Mouse (Mus musculus) heart, adult 18-20 months (tissue): ENCODE data around the gene 9430038I01Rik. TPM values are rescaled to one million over a fixed set of nuclear protein-coding genes. Genes with fewer than 3 reads are reported as not detected.
A peak's percentile ranks its signal among the peaks of the same experiment; 100 is the strongest.
"Not testable (repeated sequence)": the region's sequence is repeated elsewhere in the genome, so short reads cannot be mapped to it uniquely, and the experiment has no call there.

Experiments used
- DNase-seq, 2 experiments: peaks; one replicate each; pipeline ENCODE4 v3.0.0; 2021 to 2022; ENCODE audit warnings: mixed read lengths in 1 of 2
- long read RNA-seq, 2 experiments: library from polyadenylated mRNA; stranded (forward); transcript quantifications; one replicate each; pipeline ENCODE4 v2.0.0; 2021
- total RNA-seq, 2 experiments: library from RNA; stranded (reverse); gene quantifications; 2 replicates each; pipeline ENCODE4 v1.2.3; 2021

The 9430038I01Rik gene
- 1 to 10 TPM; 6.9 to 7.3 TPM for total RNA-seq
- long read RNA-seq, experiment 1, transcript 9430038I01Rik-201 (4 exons, 1,126 nt): major isoform, 5 of 8 reads
- long read RNA-seq, experiment 1, partial matches to known transcripts: 0 of 8 reads
- long read RNA-seq, experiment 1, other reads (novel, unspliced or antisense): 3 of 8 reads
- long read RNA-seq, experiment 2, transcript 9430038I01Rik-201 (4 exons, 1,126 nt): major isoform, 6 of 8 reads
- long read RNA-seq, experiment 2, partial matches to known transcripts: 2 of 8 reads
- long read RNA-seq, experiment 2, other reads (novel, unspliced or antisense): 0 of 8 reads

DNA sequence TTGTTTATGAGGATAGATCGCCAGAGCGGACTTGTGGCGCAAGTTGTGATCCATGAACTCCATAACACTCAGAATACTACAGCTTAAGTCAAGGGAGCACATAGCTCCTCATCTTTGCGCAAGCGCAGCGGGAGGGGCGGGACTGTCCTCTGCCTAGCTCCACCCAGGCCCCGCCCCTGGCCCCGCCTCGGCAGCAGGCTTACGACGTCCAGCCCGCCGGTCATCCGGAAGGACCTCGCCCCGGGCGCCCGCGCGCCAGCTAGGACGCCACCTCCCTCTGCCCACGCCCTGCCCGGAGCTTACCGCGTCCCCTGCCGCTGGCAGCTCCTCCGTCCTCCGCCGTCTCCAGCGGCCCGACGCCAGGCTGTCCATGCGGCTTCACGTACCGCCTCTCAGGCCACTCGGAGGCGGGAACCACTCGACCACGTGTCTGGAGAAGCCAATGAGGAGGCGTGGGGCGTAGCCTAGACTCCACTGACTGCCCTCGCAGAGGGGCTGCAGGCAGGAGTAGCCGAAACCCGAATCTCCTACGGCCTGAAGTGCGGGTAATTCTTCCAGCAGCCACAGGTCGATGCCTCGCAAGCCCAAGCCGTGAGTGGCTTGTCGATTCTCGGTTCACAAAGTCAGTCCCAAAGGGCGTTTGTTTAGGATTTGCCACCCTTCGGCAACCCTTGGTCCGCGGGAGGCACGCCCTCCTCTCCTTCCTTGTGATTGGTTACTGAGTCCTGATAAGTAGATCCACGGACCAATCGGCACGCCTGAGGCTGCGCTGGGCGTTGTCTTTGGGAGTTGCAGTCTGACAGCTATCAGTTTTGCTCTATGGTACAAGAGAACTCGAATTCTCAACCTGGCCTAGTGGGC, at the start of gene 9430038I01Rik:
Gene 9430038I01Rik (minus strand): TSS at position 426 of the 861 bp plus-strand sequence.
- DNase-seq: peak; percentile 98

DNA sequence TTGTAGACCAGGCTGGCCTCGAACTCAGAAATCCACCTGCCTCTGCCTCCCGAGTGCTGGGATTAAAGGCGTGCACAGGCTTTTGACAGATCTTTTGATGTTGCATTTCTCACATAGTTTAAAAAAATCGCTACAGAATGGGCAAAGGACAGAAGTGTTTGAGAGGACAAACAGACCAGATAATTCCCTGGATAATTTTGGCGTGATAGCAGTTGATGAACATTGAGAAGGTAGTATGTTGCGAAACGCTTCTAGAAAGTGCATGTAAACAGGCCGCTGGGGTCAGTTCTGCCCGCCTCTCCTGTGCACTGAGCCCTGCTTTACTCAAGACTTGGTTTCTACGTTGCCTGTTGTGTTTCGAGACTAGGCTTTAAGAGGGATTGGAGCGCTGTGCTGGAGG, 34.8 kb upstream of the 9430038I01Rik start:
- no peak for DNase-seq

DNA sequence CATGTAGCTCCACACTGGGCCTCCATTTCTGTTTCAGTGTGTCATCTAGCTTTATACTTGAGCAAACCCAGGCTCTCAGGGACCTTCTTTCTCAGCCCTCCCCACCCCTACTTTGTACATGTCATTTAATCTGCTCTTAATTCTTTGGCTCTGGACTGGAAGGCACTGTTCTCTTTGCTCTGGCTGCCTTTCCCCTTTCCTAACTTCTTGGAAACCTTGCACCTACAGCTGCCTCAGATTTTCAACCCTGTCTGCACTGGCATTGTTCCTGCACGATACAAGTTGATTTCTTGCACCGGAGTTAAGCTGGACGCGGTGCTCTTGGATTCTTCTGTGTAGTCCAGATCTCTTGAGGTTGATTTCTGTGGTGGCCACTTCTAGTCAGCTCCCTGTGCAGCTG, 32.4 kb upstream of the 9430038I01Rik start:
- peak; percentile 28 to 62 for DNase-seq

DNA sequence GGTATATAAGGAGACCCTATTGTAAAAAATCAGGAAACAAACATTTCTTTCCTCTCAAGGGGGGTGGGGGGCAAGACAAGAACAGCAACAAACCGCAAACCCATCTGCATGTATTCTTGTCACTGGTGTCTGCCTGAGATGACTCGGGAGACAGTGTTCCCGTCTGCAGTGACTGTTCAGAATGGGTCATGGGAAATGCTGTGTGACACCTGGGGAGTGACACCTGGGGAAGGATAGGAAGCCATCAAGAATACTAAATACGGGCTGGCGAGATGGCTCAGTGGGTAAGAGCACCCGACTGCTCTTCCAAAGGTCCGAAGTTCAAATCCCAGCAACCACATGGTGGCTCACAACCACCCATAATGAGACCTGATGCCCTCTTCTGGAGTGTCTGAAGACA, 28.4 kb upstream of the 9430038I01Rik start:
- DNase-seq: not testable (repeated sequence)

DNA sequence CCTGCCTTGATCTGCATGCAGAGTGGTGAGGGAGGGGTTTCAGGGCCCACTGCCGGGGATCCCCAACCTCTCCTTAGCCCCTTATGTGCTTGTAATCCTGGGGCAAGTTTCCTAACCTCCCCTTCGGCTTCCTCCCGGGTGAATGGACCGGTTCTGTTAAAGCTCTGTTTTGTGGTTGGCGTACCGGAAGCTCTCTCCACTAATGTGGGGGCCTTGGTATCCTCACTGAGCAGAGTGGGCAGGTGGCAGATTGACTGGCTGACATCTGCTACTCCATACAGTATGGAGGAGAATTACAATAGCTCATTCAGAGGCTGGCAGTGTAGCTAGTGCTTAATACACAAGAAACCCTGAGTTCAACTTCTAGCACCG, 27.6 kb upstream of the 9430038I01Rik start:
- DNase-seq: peak; percentile 10 to 23

DNA sequence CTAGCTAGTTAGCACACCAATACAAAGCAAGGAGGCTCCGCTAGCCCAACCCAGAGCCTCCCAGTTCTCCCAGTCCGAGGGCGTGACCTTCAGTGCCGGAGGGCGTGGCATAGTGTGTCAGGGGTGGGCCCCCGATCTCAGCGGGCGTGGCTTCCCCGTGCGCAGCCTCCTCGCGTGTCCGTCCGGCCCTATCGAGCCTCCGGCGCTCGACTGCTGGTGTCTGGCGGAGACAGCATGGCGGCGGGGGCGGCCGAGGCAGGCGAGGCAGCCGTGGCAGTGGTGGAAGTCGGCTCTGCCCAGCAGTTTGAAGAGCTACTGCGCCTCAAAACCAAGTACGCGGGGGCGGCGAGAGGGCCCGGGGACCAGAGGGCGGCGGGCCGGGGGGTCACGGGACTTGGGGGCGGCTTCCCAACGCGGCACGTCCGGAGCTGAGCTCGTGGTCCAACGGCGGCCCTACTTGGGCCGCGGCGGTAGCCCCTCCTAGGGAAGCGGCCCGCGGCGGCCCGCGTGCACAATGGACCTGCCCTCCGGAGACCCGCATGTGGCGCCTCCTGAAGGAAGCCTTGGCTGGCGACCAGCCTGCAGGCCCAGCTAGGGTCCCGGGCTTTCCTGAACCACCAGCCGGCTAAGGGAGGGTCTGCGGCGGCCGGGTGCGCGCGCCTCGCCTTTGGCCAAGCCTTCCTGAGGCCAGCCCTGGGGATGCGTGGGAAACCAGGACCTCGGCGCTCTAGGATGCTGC, 27.0 kb upstream of the 9430038I01Rik start, which contains the start of gene Glrx3:
Gene Glrx3 (plus strand): TSS at position 175 of the 739 bp plus-strand sequence.
- DNase-seq: peak; percentile 98 to 99

DNA sequence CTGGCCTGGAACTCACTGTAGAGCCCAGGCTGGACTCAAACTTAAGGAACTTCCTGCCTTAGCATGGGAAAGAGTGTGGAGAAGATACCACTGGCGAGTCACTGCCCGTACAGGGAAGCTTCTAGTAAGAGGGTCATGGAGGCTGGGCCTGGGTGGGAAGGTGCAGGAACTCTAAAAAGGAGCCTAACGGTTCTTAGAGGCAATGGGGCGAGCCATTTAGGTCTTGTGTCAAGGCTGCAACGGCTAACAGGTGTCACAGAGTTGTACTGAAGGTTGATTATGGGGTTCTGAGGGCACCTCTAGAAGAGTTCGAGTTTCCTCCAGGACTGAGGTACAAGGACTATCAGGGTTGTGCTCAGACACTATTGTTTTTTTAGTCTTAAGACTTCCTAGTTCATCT, 26.3 kb upstream of the 9430038I01Rik start:
- no peak for DNase-seq

DNA sequence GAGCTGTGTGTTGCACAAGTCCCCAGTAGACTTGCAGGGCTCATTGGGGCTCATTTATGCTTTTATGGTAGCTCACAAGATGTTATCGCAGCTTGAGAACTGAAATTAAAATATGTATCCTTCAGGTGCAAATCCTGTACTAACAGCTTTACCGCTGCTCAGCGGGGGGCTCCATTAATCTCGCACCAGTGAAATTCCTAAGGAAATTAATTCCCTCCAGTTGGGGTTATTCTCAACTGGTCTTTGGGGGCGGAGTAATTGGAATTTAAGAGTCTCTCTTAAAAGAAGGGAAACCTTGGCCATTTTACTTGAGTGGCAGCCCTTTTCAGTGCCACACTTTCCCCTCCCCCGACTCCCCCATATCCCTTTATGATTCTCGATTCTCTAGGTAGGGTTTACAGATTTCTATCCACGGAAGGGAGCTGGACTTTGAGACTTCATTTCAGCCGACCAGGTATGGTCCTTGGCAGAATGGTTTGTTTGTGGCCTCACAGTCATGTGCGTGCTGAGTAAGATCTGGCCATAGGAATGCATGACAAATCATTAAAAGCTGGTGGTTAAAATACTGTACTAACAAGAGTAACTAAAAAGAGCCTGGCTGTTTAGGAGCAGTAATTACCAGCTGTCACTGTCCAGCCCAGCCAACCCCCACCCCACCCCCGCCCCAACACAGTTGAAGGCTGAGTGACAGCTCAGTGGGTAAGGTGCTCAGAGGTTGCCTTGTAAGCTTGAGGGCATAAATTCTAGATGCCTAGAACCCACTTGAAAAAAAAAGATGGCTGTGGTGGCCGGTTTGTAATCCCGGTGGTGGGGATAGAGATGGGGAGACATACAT, 21.4 kb upstream of the 9430038I01Rik start:
- no peak for DNase-seq

DNA sequence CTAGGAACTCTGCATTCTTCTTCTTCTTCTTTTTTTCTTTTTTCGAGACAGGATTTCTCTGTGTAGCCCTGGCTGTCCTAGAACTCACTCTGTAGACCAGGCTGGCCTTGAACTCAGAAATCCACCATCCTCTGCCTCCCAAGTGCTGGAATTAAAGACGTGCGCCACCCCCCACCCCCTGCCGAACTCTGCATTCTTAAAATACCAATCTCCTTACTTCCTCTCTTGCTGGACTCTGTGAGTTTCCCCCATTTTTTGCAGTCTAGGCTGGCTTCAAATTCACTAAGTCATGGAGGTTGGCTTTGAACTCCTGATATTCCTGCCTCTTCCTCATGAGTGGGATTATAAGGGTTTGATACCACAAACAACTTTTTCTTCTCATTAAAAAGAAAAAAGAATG, 16.1 kb upstream of the 9430038I01Rik start:
- no peak for DNase-seq

DNA sequence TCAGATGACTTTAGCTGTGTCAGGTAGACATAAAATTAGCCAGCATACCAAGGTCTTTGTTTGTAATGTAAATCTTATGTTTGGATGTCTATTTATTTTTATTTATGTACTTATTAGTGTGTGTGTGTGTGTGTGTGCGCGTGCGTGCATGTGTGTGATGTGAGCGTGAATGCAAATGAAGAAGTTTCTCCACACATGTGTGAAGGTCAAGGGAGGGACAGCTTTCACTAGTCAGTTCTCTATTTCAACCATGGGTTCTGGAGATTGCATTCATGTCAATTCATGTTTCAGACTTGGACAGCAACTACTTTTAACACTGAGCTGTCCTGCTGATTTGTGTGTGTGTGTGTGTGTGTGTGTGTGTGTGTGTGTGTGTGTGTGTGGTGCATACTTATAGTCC, 10.7 kb upstream of the 9430038I01Rik start:
- DNase-seq: no peak

DNA sequence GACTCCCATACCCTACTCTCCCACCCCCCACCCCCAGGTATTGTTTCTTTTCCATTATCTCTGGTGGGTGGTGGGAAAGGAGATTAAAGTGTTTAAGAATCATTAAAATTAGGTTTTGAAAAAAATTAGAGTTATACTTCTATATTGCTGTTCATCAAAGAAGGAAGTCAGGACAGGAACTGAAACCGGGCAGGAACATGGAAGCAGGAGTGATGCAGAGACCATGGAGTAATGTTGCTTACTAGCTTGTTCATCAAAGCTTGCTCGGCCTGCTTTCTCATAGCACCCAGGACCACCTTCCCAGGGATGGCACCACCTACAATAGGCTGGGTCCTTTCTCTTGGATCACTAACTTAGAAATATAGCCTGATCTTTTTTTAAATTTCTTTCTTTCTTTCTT, 10.0 kb upstream of the 9430038I01Rik start:
- DNase-seq: no peak

DNA sequence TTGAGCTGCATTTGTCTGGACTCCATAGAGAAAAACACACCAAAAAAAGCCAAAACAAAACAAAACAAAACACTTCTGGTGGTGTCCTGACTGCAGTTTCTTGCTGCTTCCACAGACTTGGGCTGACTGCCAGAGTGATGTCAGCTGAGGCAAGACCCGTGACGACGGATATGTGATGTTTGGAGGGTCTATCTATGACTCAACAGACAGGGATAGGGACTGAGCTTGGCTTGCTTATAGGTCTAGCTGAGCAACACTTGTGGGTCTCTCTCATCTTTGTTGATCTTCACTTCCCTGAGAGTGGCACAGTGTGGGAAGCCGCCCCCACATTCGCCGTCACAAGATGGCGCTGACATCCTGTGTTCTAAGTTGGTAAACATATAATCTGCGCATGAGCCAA, 4.1 kb upstream of the 9430038I01Rik start:
- no peak for DNase-seq

DNA sequence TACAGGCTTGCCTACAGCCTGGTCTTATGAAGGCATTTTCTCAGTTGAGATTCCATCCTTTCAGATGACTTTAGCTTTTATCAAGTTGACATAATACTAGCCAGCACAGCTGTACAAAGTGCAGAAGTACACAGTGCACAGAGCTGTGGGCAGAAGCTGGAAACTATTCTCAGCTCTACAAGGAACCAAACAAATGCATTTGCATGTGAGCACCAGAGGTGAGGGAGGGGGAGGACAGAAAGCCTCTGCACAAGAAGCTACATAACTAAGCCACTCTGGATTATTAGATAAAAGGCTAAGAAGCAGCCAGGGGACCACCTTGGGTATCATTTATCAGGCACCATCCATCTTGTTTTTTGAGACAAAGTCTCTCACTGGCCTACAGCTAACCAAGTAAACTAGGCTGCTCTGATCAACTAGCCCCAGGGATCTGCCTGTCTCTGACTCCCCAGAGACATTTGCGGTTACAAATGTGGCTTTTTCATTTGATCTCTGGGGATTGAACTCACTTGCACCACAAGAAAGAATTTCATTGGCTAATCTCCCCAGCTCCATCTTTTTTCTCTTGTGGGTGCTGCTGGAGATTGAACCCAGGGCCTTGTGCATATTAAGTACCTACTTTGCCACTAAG, 3.0 kb downstream of the 9430038I01Rik start:
- no peak for DNase-seq

DNA sequence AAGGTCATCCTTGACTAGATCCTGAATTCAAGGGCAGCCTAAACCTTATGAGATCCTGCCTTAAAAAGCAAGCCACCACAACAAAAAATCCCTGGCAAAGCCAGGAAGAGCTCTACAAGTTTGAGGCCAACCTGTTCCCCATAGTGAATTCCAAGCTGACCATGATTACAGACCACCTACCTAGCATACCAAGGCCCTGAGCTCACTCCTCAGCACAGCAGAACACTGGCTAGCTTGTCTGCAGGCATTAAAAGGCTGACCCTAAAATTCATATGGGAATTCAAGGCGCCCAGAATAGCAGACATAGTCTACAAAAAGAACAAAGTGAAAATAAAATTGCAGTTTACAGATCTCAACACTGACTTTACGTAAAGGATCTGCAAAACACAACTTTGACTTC, 6.4 kb downstream of the 9430038I01Rik start:
- DNase-seq: no peak

DNA sequence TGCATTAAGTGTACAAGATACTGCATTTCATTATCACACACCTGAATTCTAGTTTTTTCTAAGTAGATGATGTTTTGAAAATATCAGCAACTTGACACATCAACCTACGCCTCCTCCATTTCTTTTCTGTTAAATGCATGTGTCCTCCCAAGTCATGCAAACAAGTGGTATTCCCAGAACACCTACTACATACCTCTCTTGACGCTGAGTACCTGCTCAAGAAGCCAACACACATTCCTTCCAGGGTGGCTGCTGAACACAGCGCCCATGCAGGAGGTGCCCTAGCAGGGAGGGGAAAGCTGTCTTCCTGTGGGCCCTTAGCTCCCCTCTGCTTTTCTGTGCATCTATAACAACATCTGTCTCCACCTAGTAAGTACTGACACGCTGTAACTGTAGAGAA, 11.6 kb downstream of the 9430038I01Rik start:
- DNase-seq: no peak

DNA sequence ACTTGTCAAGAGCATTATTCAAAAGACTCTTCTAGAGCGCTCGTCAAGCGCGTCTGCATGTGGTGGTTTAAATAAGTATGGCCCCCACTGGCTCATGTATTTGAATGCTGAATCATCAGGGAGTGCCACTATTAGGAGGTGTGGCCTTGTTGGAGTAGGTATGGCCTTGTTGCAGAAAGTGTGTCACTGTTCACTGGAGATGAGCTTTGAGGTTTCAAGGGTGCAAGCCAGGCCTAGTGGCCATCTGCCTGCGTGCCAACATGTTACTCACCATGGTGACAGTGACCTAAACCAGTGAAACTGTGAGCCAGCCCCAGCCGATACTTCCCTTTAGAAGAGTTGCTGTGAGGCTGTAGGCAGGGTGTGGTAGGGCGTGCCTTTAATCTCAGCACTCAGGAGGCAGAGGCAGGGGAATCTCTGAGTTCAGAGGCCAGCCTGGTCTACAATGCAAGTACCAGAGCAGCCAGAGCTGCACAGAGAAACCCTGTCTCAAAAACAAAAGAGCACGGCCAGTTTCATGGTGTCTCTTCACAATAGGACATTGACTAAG, 13.1 kb downstream of the 9430038I01Rik start:
- DNase-seq: no peak

DNA sequence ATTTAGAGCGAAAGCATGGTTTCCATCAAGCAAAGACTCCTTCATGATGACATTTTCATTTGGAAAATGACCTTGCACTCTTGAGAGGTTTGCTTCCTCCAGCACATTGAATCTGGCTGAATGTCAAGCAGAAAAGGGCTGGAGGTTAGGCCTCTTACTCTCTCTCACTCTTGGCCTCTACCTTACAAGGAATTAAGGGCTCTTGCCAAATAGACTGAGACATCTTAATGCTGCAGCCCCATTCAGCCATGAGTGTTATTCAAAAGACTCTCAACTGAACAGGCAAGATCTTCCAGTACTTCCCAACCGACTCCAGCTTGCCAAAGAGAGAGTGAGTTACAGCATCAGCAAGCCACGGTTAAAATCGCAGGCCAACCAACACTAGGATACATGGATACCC, 15.1 kb downstream of the 9430038I01Rik start:
- no peak for DNase-seq

DNA sequence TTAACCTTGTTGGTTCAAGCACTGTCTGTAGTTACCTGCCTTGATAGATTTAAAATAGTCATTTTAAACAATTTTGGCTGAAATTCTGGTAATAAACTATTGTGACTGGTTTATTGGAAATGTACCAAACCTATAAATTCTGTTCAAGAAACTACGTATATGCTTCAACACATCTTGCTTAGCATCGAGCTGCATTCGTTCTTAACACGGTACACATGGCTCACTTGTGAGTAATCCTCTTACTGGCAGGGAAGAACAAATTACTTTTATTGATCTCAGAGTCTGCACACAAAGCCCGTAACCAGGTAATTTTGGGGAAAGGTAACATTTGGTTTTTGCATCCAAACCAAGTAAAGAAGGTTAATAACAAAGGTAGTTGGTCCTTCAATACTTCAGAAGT, 22.7 kb downstream of the 9430038I01Rik start:
- DNase-seq: no peak

DNA sequence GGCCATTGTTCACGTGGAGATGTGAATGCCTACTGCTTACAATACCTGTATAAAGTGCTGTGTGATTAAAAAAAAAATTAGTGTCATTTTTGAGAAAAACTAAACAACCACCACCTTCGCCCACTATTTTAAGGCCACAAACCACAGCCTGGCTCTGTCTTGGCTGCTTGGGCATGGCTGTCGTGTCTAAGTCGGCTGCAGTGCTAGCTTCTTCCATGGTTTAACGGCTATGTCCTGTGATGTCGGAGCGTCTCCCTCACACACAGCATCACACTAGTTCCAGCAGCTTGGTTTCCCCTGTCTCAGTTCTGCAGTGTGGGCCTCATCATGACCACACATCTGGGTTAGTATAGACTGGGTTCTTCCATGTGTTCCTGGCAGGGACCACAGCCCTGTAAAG, 35.6 kb downstream of the 9430038I01Rik start:
- DNase-seq: no peak

DNA sequence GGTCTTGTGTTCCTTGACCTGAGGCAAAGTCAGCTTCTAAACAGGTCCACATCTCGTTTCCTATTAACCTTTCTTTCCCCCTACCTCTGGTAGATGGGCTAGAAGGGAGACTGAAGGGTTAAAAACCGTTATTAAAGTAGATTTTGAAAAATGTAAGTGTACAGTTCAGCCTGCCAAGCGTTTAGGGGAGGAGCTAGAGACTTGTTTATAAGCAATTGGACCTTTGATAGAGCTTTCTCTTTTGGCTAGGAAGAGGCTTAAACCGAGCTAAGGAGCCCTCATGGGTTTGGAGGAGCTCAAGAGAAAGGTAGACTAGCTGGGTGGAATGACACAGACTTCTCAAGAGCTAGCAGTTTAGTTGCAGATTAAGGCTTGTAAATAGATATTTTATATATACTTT, 38.8 kb downstream of the 9430038I01Rik start:
- DNase-seq: no peak

DNA sequence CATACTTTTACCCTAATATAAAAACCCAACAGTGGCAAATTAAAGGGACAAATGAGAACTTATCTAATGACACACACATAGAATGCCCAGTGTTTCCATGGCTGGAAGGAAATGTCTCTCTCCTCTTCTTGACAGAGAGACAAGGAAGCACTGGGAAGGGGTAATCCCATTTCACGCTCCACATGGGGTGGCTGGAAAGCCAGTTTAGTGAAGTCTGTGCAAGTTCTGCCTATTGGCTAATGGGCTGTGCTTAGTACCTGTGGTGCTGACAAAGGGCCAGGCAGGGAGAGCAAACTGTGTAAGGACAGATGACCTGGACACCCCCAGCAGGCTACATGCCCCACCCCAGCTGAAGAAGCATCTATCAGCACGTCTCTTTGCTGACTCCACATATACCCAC, 40.4 kb downstream of the 9430038I01Rik start:
- no peak for DNase-seq
